Mouse (Mus musculus) left cerebral cortex, adult 8-10 months (tissue): ENCODE data around the gene Tinf2. TPM values are rescaled to one million over a fixed set of nuclear protein-coding genes. Genes with fewer than 3 reads are reported as not detected.

Experiments used
- DNase-seq, 2 experiments: peaks; one replicate each; pipeline ENCODE4 v3.0.0; 2022; ENCODE audit warnings: low spot score in 2 of 2
- total RNA-seq, 4 experiments: library from RNA; stranded (reverse); gene quantifications; 2 replicates each; pipeline ENCODE4 v1.2.4; 2022

Gene Tinf2
- total RNA-seq, 4 experiments from 2014 or later, result 16.3 to 18.2 (median 18.0) TPM

GRCm38 (mm10) chr14:55637795-55638194 lies 43.8 kb downstream of the Tinf2 start, which contains the start of gene Gm49378:
TSS of gene Gm49378 (minus strand) at chr14:55637895.
- DNase-seq, result no peak

- peak; percentile 72 to 86 for DNase-seq
Measured at GRCm38 (mm10) chr14:55635523-55636007, 46.1 kb downstream of the Tinf2 start, which contains the start of gene Ipo4. TSS of gene Ipo4 (minus strand) at chr14:55635957.

- DNase-seq, result no peak
Measured at GRCm38 (mm10) chr14:55634874-55635522, 46.6 kb downstream of the Tinf2 start.

- DNase-seq, result peak in 1 of 2 experiments; percentile 25
Measured at GRCm38 (mm10) chr14:55629312-55629711, 52.3 kb downstream of the Tinf2 start.

GRCm38 (mm10) chr14:55628077-55628827 lies 53.4 kb downstream of the Tinf2 start:
- DNase-seq, result no peak

Other genes starting within 250 kb of the Tinf2 start
- 10 to 100 TPM; 17.2 to 28.5 (median 20.8) TPM for gene Dhrs4, start 203.1 kb downstream of the Tinf2 start, total RNA-seq
- gene Carmil3, start 191.2 kb downstream of the Tinf2 start, total RNA-seq, result 10 to 100 TPM; 39.6 to 50.3 (median 42.5) TPM
- 100 to 1,000 TPM; 151 to 192 (median 180) TPM for gene Cpne6, start 171.4 kb downstream of the Tinf2 start, total RNA-seq
- gene Nrl, start 156.8 kb downstream of the Tinf2 start, total RNA-seq, result under 1 TPM; 0.46 to 0.82 (median 0.69) TPM
- gene Pck2, start 141.6 kb downstream of the Tinf2 start, total RNA-seq, result 10 to 100 TPM; 25.2 to 29.7 (median 27.7) TPM
- 10 to 100 TPM; 83.5 to 91.6 (median 85.1) TPM for gene Dcaf11, start 121.8 kb downstream of the Tinf2 start, total RNA-seq
- gene A730061H03Rik, start 121.4 kb downstream of the Tinf2 start, total RNA-seq, result under 1 TPM in 2 of 4 experiments, not detected in 2; 0.84 to 0.98 TPM
- not detected for gene Fitm1, start 106.2 kb downstream of the Tinf2 start, total RNA-seq
- gene Psme1, start 103.7 kb downstream of the Tinf2 start, total RNA-seq, result 10 to 100 TPM; 53.6 to 63.7 (median 58.8) TPM
- gene Emc9, start 96.5 kb downstream of the Tinf2 start, total RNA-seq, result 10 to 100 TPM; 46.3 to 59.7 (median 50.8) TPM
- 10 to 100 TPM; 50.2 to 74.0 (median 51.3) TPM for gene Psme2, start 90.7 kb downstream of the Tinf2 start, total RNA-seq
- gene Rnf31, start 90.1 kb downstream of the Tinf2 start, total RNA-seq, result 10 to 100 TPM; 31.4 to 46.1 (median 38.0) TPM
- 10 to 100 TPM in 2 of 4 experiments, 1 to 10 TPM in 2; 7.5 to 15.2 (median 11.2) TPM for gene Irf9, start 78.2 kb downstream of the Tinf2 start, total RNA-seq
- 1 to 10 TPM; 1.5 to 4.9 (median 3.7) TPM for gene Rec8, start 63.8 kb downstream of the Tinf2 start, total RNA-seq
- 100 to 1,000 TPM; 122 to 146 (median 132) TPM for gene Ipo4, start 45.9 kb downstream of the Tinf2 start, total RNA-seq
- gene Gm49378, start 43.9 kb downstream of the Tinf2 start, total RNA-seq, result 1 to 10 TPM; 3.5 to 4.2 (median 4.0) TPM
- gene Tm9sf1, start 38.0 kb downstream of the Tinf2 start, total RNA-seq, result 10 to 100 TPM; 37.5 to 45.6 (median 38.9) TPM
- 1 to 10 TPM in 1 of 4 experiments, under 1 TPM in 3; 0.53 to 1.2 (median 0.89) TPM for gene Tssk4, start 31.6 kb downstream of the Tinf2 start, total RNA-seq
- gene Mdp1, start 21.3 kb downstream of the Tinf2 start, total RNA-seq, result 10 to 100 TPM; 40.7 to 48.1 (median 44.1) TPM
- gene Gmpr2, start 9.9 kb downstream of the Tinf2 start, total RNA-seq, result 10 to 100 TPM; 19.9 to 24.2 (median 22.4) TPM
- 100 to 1,000 TPM; 310 to 370 (median 342) TPM for gene Nedd8, start 9.7 kb downstream of the Tinf2 start, total RNA-seq
- gene Tgm1, start 32.1 kb upstream of the Tinf2 start, total RNA-seq, result 1 to 10 TPM in 2 of 4 experiments, not detected in 2; 1.1 to 1.4 TPM
- 10 to 100 TPM; 52.2 to 54.7 (median 54.0) TPM for gene Rabggta, start 40.4 kb upstream of the Tinf2 start, total RNA-seq
- 100 to 1,000 TPM in 2 of 4 experiments, 10 to 100 TPM in 2; 86.1 to 119 (median 97.8) TPM for gene Dhrs1, start 63.9 kb upstream of the Tinf2 start, total RNA-seq
- 10 to 100 TPM in 3 of 4 experiments, 1 to 10 TPM in 1; 9.7 to 11.8 (median 11.0) TPM for gene Nop9, start 63.9 kb upstream of the Tinf2 start, total RNA-seq
- 1 to 10 TPM; 1.5 to 3.1 (median 2.4) TPM for gene Cideb, start 76.6 kb upstream of the Tinf2 start, total RNA-seq
- under 1 TPM; 0.21 to 0.28 (median 0.25) TPM for gene Ltb4r2, start 79.6 kb upstream of the Tinf2 start, total RNA-seq
- under 1 TPM in 3 of 4 experiments, not detected in 1; 0.26 to 0.65 (median 0.53) TPM for gene Ltb4r1, start 84.1 kb upstream of the Tinf2 start, total RNA-seq
- 1 to 10 TPM; 3.3 to 6.2 (median 4.7) TPM for gene Adcy4, start 102.3 kb upstream of the Tinf2 start, total RNA-seq
- under 1 TPM in 2 of 4 experiments, not detected in 2; 0.73 to 0.98 TPM for gene Ripk3, start 107.0 kb upstream of the Tinf2 start, total RNA-seq
- gene Nfatc4, start 141.3 kb upstream of the Tinf2 start, total RNA-seq, result 1 to 10 TPM; 1.0 to 2.7 (median 2.1) TPM
- gene Nynrin, start 172.2 kb upstream of the Tinf2 start, total RNA-seq, result 10 to 100 TPM in 2 of 4 experiments, 1 to 10 TPM in 2; 7.3 to 13.3 (median 11.3) TPM
- under 1 TPM; 0.09 to 0.52 (median 0.23) TPM for gene Cbln3, start 202.6 kb upstream of the Tinf2 start, total RNA-seq
- gene Khnyn, start 203.1 kb upstream of the Tinf2 start, total RNA-seq, result 10 to 100 TPM; 12.7 to 15.8 (median 13.0) TPM
- 100 to 1,000 TPM; 101 to 123 (median 111) TPM for gene Sdr39u1, start 218.5 kb upstream of the Tinf2 start, total RNA-seq